Mouse (Mus musculus): ENCODE measurements around the gene Nsun2.

DNA sequence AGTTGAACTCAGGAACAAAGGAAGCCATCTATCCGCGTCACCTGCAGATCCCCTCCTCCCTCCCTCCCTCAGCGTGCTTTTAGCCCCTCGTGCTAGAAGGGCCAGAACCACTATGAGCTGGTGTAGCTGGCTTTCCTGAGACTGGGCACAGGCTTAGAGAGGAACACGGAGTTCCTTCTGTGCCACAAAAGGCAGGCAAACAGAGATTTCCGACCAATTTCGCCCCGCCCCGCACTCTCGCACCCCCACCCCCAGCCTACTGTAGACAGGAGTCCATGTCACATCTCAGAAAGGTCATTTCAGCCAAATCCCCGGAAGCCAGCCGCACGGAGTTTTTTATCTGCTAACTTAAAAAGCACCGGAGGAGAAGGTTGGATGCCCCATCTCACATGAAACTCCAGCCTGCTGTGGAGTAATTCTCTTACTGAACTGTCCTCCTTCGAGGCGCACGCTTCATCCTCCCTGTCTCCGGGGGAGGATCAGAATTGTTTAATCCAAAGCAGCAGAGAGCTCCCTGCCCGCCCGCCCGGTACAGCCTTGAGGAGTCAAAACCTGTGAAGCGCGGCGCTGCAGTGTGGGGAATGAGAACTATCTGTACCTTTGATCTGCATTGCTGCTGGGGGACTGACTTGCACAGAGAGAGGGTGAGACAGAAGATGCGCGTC lies 45.8 kb upstream of the Nsun2 start:
- TF ChIP-seq POLR2A (IDR thresholded peaks at IDR 0.05; ENCODE audit: borderline replicate concordance, control insufficient read depth, low read depth, low read length) (no peak), CTCF (IDR thresholded peaks at IDR 0.05; ENCODE audit: control insufficient read depth, insufficient read depth, low read length) (no peak)

Data from bone marrow, adult 2 months (tissue).